Mouse (Mus musculus) gastrocnemius, postnatal 4 days (tissue): ENCODE measurements at regions not wholly inside any gene's neighbourhood (a gene's known extent, or its start where the extent isn't known, plus 50 kb on each side); places are given as distances from the start of the nearest gene placed in this dataset.
"Not testable (repeated sequence)": the region's sequence is repeated elsewhere in the genome, so short reads cannot be mapped to it uniquely, and the experiment has no call there.

Experiments
- DNase-seq, 2 experiments: peaks; one replicate each; pipeline ENCODE4 v3.0.0; 2021 to 2022; ENCODE audit warnings: low spot score in 2 of 2, mixed read lengths in 2 of 2

DNA sequence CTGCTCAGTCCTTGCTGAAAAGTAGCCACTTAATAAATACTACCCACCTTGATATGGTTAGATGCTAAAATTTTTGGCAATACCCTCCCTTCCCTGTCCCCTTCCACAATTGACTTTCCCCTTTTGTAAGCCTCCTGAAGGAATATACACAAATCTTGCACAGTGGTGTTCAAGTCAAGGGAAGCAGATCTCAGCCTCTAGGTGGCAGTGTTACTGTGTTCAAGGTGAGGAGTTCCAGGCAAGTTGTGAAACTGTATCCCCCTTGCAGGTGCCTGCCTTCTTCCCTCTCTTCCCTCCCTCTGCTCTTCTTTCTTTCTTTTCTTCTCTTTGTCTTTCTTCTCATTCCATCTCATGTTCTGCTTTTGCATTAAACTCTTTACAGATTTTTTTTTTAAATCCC lies 239.1 kb downstream of the Sec16b start:
- peak in 1 of 2 experiments; percentile 13 for DNase-seq

DNA sequence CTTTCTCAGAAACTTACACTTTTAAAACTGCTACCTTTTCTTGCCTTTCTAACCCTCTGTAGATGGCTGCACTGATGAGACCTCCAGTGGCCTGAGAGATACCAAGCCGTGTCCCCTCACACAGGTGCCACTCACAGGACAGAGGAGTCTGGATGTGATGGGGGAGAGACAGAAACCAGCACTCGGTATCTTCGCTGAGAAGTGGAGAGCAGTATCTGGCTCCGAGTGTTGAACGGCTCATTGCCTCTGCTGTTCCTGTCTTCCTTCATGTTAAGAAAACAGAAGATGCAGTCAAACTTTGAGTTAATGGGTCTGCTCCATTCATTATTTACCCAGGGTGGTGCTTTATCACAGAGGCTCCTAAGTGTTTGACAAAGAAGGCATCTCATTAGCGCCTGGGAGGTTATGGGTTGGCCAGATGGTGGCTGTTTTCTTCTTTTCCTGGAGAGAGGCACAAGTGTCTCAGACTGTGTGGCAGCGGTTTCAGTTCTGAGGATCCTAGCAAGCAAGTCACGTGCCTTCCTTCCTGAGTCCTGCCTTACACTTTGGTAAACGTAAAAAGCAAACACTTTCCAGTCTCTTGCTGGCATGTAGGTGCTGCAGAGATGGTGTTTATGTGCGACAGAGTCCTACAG lies 248.6 kb downstream of the Sec16b start:
- DNase-seq: no peak

DNA sequence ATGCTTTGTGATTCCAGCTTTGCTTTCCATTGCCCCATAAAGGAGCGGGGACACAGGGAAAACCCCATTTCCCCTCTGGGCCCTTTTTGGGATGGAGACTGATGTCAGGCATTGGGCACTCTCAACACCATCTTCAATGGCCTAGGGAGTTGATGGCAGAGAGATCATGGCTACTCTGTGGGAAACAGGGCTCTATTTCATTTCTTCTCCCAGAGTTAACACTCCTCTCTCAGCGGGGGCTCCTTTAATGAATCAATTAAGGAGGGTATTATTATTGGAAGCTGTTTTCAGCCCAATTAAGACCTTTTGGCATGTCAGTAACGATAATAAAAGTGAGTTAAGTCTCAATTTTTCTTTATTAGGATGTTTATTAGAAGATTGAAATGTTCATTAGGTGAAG lies 250.4 kb downstream of the Sec16b start:
- no peak for DNase-seq

DNA sequence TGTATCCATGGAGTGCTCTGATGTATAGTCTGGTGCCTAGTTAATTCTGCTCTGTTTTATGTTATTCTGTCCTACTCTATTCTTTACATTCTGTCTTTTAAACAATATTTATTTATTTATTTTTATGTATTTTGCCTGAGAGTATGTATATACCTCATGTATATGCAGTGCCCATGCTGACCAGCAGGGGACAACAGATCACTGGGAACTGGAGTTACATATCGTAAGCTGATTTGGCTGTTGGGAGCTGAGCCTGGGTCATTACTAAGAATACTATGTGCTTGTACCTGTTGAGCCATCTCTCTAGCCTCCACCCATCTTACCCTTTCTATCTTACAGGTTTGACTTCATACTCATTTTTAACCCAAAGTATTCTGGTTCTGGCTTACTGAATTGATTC lies 251.8 kb downstream of the Sec16b start:
- DNase-seq: no peak

DNA sequence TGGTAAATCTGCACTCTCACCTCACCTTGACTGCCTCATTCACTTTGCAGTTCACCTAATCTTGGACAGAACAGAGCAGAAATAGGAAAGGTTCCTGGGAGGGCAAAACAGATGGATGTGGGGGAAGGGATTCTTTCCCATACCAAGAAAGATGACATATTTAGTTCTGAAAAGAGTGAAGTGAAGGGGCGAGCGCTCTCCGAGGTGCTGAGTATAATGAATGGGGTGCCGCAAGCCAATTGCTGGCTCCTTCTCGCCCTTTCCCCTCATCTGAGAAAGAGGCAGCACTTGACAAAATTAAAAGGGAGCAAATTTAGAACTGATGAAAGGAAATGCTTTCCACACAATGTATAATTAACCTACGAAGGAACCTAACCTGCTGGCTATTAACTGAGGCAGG lies 261.7 kb downstream of the Sec16b start:
- DNase-seq: no peak

DNA sequence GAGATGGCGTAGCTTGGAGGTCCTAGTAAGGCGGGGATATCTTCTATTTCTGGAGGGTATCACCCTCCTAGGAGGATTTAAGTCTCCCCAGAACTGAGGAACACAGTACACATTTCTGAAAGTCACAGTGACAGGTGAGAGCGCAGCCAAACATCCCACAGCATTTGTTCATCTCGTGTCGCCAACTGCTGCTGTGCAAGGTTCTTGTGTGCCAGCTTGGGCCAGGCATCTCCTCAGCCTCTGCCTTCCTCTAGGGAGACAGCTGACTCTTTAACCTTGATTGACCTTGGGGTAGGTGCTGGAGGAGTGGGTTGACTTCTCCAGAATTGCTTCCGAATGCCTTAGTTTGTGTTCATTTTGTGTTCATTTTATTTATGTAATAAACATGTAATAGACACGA lies 291.2 kb downstream of the Sec16b start:
- DNase-seq: no peak

DNA sequence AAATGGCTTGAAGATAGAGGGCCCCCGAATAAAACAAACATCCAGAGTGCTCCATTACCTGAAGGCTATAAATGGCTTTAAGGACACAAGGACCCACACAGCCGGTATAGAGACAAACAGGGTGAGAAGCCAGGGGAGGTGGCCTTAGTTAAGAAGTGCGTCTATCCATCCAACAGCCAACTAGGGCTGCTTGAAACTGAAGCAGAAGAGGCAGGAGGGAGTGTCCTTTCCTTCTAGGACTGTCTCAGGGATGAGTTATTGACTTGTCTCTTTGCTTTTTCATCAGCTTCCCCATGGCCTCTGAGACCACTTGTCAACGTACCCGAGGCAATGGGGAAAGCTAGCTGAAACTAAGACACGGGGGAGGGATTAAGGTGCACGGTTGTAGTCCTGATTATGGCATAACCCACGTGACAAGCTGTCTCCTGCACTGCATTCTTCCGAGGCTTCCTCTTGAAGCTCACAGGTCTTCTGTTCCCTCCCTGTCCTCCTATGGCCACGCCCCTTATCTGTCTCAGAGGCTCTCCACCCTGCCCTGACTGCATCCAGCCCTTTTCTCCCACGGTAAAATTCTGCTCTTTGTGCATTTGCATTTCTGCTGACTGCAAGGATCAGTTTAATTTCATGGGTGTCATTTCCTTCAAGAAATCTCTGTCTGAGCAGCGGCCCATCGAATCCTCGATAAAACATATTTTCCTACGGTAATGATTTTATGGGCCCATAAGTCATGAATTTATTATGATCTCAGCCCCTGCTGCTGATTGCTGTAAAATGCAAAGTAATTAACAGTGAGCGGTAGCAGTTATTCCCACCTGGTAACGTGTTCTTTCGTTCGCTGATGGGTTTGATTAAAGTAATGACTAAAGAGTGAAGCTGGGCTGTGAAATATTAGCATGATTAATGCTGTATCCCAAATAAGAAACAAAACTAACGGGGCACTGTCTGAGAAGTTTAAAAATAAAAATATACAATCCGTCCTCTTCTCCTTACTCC lies 292.3 kb downstream of the Sec16b start:
- DNase-seq: no peak

DNA sequence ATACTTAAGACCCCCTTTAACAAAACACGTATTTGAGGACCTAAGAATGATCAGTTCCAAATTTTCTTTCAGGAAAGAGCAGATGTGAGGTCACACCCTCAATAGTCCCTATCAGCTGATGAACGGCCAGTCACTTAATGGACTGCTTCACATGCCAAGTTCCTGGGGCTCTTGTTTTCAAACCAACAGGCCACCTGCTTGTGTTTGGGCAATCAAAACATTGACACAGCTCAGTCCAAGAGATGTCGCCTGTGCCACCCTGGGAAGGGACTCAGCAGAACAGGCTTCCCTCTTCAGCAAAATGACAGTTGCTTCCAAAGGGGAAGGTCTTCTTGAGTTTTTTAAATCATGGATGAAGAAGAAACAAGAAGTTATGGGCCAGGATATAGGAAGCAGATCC lies 294.6 kb downstream of the Sec16b start:
- DNase-seq: no peak

DNA sequence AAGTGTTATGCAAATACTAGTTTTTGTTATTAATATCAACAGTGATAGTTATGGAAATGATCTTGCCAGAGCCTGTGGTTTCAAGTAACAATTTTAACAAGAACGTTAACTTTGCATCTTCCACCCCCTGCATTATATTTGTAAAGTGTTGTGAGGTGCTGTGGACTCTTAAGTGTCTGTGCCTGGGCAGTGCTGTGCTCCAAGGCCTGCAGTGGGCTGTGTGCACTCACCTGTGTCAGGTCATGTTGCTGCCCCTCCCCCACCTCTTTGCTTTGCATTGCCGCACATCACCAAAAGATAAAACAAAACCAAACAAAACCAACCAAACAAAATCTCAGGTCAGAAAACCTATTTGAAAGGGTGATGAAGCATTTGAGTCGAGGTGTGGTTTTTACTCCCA lies 297.7 kb downstream of the Sec16b start:
- no peak for DNase-seq

DNA sequence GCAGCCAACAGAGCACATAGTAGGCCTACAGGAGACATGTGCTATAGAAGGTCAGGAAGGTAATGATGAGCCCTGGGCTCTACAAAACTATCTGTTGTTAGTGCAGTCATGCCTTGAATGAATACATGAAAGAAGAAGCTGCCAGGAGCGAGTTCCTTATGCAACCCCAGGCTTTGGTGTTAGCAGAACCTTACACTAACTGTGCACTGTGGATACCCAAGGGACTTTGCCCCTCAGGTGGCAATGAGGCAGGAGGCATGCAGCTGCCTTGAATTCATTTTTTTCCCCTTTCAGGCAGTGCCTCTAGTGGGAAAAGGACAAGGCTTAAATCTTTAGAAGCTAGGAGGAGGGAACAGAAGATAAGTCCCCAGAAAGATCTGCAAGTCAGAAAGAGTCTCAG lies 299.8 kb downstream of the Sec16b start:
- DNase-seq: no peak

DNA sequence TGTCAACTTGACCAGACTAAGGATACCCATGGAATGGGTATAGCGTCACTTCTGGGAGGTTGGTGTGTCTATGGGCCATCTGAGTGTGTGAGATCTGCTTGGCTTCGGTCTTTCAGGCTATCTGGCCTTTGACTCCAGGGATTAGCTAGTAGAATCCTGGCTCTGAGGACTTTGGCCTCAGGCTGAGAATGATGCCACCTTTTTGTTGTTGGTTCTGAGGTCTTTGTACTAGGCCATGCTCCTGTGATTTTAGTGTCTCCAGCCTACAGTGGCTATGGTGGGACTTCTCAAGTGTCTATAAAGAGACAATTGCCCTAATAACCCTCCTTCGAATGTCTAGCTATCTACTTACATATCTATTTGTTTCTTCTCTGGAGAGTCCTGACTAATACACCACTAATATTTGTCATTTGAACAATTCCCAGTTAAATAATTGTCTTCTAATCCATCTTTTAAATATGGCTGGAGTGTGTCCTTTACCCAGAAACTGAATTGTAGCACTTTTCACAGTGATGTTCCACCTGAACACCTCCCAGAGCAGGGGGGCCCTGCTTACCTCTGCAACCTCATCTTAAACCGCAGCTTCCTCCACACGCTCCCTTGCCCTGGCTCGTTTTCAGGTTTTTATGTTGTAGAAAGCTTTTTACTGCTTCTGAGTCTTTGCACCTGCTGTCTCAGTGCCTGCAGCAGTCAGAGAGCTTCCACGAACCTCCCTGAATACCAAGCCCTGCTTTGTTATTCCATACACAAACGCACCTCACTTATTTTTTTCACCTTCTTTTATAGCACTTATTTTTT lies 303.3 kb downstream of the Sec16b start:
- DNase-seq: no peak

DNA sequence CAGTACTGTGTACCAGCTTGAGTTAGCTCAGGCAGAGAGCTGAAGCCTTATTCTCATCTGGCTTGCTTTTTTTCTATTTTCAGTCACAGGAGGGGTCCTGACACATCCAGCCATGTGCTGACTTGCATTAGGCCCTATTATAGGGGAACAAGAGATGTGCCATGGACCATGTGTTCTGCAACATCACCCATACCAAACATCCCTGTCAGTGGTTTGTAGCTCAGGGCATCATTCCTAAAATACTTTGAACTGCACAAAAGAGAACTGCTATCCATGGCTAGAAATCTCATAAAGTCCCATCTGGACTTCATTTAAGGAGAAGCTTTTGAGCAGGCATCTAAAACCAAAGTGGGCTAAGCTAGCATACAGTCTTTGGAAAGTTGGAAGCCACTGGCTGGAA lies 304.1 kb downstream of the Sec16b start:
- no peak for DNase-seq

DNA sequence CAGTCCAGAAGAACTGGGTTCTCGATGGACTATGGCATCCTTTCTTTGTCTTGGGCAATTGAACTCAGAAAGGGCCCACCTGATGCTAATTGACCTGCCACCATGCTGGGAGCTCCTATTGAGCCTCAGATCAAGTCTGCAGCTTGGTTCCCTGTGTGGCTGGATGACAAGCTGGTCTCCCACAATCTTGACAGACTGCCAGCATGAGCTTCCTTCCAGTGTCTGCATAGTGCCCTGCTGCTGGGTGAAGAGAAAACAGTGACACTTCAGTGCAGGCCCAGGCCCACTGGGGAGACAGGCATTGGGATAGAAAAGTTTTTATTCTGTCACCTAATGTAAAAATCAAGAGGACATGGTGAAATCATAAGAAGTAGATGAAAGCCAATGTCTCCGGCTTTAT lies 321.4 kb downstream of the Sec16b start:
- no peak for DNase-seq

DNA sequence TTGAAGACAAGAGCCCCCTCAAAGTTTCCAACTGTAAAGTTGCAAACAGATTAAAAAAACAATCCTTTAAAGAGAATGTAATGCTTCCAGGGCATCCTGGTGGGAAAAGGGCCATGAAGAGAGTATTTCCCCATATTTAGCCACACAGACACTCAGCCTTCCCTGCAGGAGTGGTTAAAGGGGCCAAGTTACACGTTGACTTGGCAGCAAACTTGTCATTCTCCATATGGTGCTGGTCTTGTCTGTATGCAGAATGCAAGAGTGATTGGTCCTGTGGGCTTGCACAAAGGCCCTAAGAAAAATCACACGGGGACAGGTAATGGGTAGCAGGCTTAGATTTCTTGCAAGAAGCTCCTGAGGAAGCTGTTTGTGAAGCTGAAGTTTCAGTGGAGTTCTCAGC lies 325.0 kb downstream of the Sec16b start:
- no peak for DNase-seq

DNA sequence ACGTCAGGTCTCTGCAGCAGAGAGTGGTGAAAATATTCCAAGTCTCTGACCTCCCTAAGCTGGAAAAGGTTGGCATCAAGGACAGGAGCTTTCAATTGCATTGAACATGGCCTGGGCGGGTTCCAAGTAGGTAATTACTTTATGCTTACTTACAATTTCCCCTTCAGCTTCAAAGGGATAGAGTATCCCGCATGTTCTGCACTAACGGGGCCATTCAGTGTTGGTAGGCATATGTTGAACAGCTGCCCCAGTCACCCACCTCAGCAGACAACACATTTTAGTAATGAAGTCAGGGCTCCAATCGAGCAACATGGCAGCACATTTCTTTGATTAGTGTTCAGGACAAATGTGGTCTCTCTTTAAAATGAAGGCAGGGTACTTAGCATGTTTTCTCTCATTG lies 366.2 kb downstream of the Sec16b start:
- DNase-seq: no peak

DNA sequence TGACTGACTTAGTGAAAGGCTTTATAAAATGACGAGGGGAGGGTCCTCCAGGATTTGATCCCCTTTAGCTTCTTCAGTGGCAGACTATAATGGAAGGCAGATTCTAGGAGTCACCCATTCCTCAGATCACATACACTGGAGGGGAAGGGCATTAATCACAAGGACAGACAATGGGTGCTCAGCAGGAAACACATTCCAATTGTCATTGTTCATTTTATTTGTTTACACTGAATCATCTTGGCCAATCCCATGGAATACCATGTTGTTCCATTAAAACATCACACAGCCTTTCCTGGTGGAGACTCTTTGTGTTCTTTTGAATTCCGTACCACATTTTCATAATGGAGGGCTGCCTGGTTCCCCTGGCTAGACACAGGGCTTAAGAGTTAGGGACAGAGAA lies 368.5 kb downstream of the Sec16b start:
- DNase-seq: no peak

DNA sequence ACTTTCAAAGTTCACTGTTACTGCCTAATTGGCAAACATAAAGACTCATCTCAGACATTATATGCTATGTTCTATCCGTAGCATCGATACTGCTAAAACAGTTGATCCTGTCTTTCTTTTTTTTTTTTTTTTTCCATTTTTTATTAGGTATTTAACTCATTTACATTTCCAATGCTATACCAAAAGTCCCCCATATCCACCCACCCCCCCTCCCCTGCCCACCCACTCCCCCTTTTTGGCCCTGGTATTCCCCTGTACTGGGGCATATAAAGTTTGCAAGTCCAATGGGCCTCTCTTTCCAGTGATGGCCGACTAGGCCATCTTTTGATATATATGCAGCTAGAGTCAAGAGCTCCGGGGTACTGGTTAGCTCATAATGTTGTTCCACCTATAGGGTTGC lies 370.6 kb downstream of the Sec16b start:
- DNase-seq: not testable (repeated sequence)

DNA sequence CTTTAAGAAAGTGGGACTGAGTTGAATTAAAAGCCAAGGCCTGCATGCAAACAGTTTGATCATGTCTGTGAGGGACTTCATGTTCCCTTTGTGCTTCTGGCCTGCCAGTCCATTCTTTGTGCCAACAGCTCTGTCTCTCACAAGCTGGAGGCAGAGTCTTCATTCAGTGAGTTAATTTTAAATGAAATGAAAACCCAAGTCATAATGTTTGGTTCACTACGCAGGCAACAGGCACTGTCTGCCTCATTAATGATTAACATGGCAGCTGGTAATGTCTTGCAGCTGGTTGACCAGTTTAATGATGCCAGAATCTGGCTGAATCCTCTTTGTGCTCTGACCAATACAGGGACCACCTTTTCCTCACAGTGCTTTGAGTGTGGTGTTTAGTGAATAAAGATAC lies 380.6 kb downstream of the Sec16b start:
- DNase-seq: no peak

DNA sequence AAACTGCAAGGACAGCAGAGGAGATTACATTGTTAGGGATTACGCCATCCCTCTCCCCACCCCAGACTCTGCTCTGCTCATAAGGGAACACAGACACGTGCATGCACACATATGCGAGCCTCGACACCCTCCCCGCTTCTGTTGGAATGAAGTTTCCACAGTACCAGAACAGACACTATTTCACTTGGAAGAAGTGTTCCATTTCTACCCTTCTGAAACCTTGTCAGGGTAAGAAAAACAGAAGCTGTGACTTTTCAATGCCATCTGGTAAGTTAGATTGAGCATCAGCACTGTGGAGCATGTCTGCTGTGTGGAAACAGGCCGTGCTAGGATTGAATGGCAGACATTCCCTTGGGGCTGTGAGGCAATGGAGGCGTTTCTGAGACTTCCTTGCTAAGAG lies 382.0 kb downstream of the Sec16b start:
- no peak for DNase-seq

DNA sequence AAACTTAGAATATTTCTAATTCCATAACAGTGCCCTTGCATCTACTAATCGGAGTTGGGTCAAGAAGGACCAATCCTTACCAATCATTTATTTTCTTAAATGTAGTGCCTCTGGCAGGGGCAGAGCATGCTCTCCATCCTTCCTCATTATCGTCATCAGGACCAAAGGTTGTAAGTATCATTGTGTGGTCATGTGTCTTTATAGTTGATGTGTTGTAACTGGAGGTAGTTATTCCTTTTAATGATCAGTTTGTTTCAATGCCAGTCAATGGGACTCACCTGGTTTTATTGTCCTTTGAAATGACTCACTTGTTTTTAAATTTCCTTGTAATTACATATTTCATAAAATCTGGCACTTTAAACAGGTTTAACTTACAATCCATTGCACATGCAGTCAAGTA lies 399.6 kb downstream of the Sec16b start:
- DNase-seq: no peak

DNA sequence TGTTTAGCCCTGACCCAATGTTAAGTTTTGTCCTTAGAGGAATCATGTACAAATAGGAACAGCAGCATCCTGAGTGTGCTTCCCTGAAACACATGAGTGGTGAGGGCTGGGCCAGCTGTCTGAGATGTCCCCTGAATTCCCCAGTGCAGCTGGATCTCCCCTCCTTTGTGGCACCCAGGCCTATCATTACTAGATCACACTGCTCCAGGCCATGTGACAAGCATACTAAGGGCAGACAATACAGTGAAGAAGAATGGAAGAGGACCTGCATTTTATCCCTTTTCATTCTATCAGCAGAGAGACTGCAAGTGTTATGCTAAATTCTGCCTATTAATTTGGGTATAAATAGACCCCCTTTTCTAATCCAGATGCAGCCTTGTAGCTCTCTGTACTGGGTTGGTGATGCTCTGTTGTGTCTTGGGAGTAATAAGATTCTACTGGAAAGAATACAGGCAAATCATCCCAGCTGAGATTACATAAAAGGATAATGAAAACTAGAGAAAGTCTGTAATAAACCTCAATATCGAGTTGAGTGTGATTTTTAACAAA lies 418.3 kb downstream of the Brinp2 start:
- DNase-seq: no peak

DNA sequence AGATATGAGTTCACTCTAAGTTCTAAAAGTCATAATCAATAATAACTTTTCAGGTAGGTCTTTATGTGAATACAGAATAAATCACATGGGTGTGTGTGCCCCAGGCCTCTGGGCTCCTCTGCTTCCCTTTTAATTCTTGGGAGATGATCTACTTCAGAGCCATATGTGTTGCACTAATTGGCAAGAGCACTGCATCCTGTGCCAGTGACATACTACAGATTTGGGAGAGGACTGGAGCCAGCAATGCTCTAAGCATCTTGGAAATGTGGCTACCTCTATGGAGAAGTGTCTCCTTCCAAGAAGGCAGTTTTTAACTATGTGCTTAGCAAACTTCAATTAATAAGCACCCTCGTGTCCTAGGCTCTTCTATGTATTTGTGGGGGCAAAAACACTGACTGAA lies 416.6 kb downstream of the Brinp2 start:
- no peak for DNase-seq
